Mouse (Mus musculus): ENCODE data around the gene Rpl36al. TPM values are rescaled to one million over a fixed set of nuclear protein-coding genes. Genes with fewer than 3 reads are reported as not detected.
"Not testable (repeated sequence)": the region's sequence is repeated elsewhere in the genome, so short reads cannot be mapped to it uniquely, and the experiment has no call there.

Gene Rpl36al
- polyA plus RNA-seq, 1 experiment, result 65.9 TPM

- TF ChIP-seq GATA1 (IDR thresholded peaks at IDR 0.05; ENCODE audit: low read length), result no peak
Measured at GRCm38 (mm10) chr12:69177526-69177925, 6.4 kb downstream of the Rpl36al start.

- TF ChIP-seq GATA1 (IDR thresholded peaks at IDR 0.05; ENCODE audit: low read length), result no peak
Measured at GRCm38 (mm10) chr12:69175975-69176374, 7.9 kb downstream of the Rpl36al start.

GRCm38 (mm10) chr12:69171307-69171706, 12.6 kb downstream of the Rpl36al start:
- no peak for TF ChIP-seq GATA1 (IDR thresholded peaks at IDR 0.05; ENCODE audit: low read length)

- no peak for TF ChIP-seq GATA1 (IDR thresholded peaks at IDR 0.05; ENCODE audit: low read length)
Measured at GRCm38 (mm10) chr12:69168461-69169106, 15.3 kb downstream of the Rpl36al start, which contains the start of gene Lrr1. Lrr1 (plus strand) TSS chr12:69168814.

GRCm38 (mm10) chr12:69167656-69168460, 16.0 kb downstream of the Rpl36al start:
- TF ChIP-seq GATA1 (IDR thresholded peaks at IDR 0.05; ENCODE audit: low read length), result no peak

- no peak for TF ChIP-seq GATA1 (IDR thresholded peaks at IDR 0.05; ENCODE audit: low read length)
Measured at GRCm38 (mm10) chr12:69164904-69165303, 19.0 kb downstream of the Rpl36al start.

GRCm38 (mm10) chr12:69159578-69159940, 24.3 kb downstream of the Rpl36al start:
- no peak for TF ChIP-seq GATA1 (IDR thresholded peaks at IDR 0.05; ENCODE audit: low read length)

- TF ChIP-seq GATA1 (IDR thresholded peaks at IDR 0.05; ENCODE audit: low read length), result not testable (repeated sequence)
Measured at GRCm38 (mm10) chr12:69158765-69159577, 24.9 kb downstream of the Rpl36al start, which contains the start of gene Rps29. Rps29 (minus strand) TSS chr12:69159186.

- no peak for TF ChIP-seq GATA1 (IDR thresholded peaks at IDR 0.05; ENCODE audit: low read length)
Measured at GRCm38 (mm10) chr12:69158366-69158764, 25.5 kb downstream of the Rpl36al start.

- no peak for TF ChIP-seq GATA1 (IDR thresholded peaks at IDR 0.05; ENCODE audit: low read length)
Measured at GRCm38 (mm10) chr12:69157107-69157506, 26.8 kb downstream of the Rpl36al start.

- TF ChIP-seq GATA1 (IDR thresholded peaks at IDR 0.05; ENCODE audit: low read length), result no peak
Measured at GRCm38 (mm10) chr12:69156436-69156835, 27.4 kb downstream of the Rpl36al start.

- TF ChIP-seq GATA1 (IDR thresholded peaks at IDR 0.05; ENCODE audit: low read length), result no peak
Measured at GRCm38 (mm10) chr12:69155923-69156322, 28.0 kb downstream of the Rpl36al start.

- TF ChIP-seq GATA1 (IDR thresholded peaks at IDR 0.05; ENCODE audit: low read length), result no peak
Measured at GRCm38 (mm10) chr12:69150049-69150448, 33.8 kb downstream of the Rpl36al start.

- no peak for TF ChIP-seq GATA1 (IDR thresholded peaks at IDR 0.05; ENCODE audit: low read length)
Measured at GRCm38 (mm10) chr12:69147166-69147735, 36.6 kb downstream of the Rpl36al start.

- TF ChIP-seq GATA1 (IDR thresholded peaks at IDR 0.05; ENCODE audit: low read length), result no peak
Measured at GRCm38 (mm10) chr12:69143460-69143859, 40.4 kb downstream of the Rpl36al start.

All from G1E-ER4 (cell line).